Mouse (Mus musculus): Measurements from ENCODE around the gene Sprtn.

Gene Sprtn

GRCm38 (mm10) chr8:124947865-124948732 is 50.4 kb downstream of the Sprtn start:
- DNase-seq: peak; percentile 35 to 45

GRCm38 (mm10) chr8:124948733-124949111 is 51.0 kb downstream of the Sprtn start:
- no peak for DNase-seq

- peak; percentile 63 to 70 for DNase-seq
Measured at GRCm38 (mm10) chr8:124949209-124950068, 51.8 kb downstream of the Sprtn start, which contains the start of gene Egln1. Egln1 (minus strand) TSS chr8:124949324.

- peak; percentile 11 for DNase-seq
Measured at GRCm38 (mm10) chr8:124950069-124950456, 52.4 kb downstream of the Sprtn start.

GRCm38 (mm10) chr8:124950865-124951264 is 53.2 kb downstream of the Sprtn start:
- no peak for DNase-seq

DNA sequence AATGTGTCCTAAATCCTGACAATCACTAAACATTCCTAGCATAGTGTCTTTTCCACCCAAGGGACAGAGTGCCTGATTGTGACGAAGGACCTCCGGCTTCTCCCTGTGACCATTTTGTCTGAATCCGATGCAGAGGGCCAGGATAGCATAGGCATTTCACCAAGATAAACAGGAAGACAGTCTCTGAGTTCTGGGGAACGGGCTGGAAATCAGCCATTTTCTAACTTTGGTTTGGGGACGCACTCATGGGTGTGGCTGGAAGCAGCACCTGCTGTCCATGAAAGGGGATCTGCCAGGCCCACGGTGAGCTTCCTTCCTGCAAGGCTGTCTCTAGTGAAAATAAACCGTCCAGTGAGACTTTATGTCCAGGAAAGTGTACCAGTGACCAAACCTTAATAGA is 55.5 kb downstream of the Sprtn start:
- DNase-seq: no peak

GRCm38 (mm10) chr8:124954572-124955082 is 56.9 kb downstream of the Sprtn start:
- no peak for DNase-seq

All from B cell, adult 2 months (primary cell).